Mouse (Mus musculus): ENCODE results near the gene Tifa. TPM values are rescaled to one million over a fixed set of nuclear protein-coding genes. Genes with fewer than 3 reads are reported as not detected.

Gene Tifa
- polyA plus RNA-seq, 1 experiment from 2014 or later: 3.0 TPM

- no peak for DNase-seq (ENCODE audit: low spot score)
- WGBS: 91% methylated on average over 8 of the region's 8 CpGs
- Histone ChIP-seq H3K27me3 (ENCODE audit: control insufficient read depth, insufficient read depth, low read length) (no peaks in the 10 kb centered on the region), H3K9ac (replicated peaks; ENCODE audit: low read length) (no peak overlapping the region), H3K4me2 (ENCODE audit: low read depth, low read length) (no peak overlapping the region), H3K4me3 (ENCODE audit: low read depth, low read length) (no peak overlapping the region), H3K9me3 (replicated peaks; ENCODE audit: control insufficient read depth, low read length) (no peaks in the 10 kb centered on the region), H3K4me1 (ENCODE audit: control insufficient read depth, insufficient read depth, low read length) (no peaks in the 10 kb centered on the region), H3K36me3 (replicated peaks; ENCODE audit: control insufficient read depth, insufficient read depth, low read depth, low read length) (no peaks in the 10 kb centered on the region), H3K27ac (replicated peaks; ENCODE audit: low read depth, low read length) (no peak overlapping the region)
- no peak for ATAC-seq (replicated peaks; ENCODE audit: insufficient number of reproducible peaks, low FRiP score, low TSS enrichment, low read depth)
Measured at GRCm38 (mm10) chr3:127801162-127801561, 11.6 kb downstream of the Tifa start.

- 60% methylated on average over 8 of the region's 8 CpGs for WGBS
- no peak overlapping the region for H3K4me2 ChIP-seq (ENCODE audit: low read depth, low read length)
- DNase-seq (ENCODE audit: low spot score) (no peak), ATAC-seq (replicated peaks; ENCODE audit: insufficient number of reproducible peaks, low FRiP score, low TSS enrichment, low read depth) (no peak)
- no peaks in the 10 kb centered on the region for H3K9me3 ChIP-seq (replicated peaks; ENCODE audit: control insufficient read depth, low read length)
- no peaks in the 10 kb centered on the region for H3K27me3 ChIP-seq (ENCODE audit: control insufficient read depth, insufficient read depth, low read length)
- no peaks in the 10 kb centered on the region for H3K36me3 ChIP-seq (replicated peaks; ENCODE audit: control insufficient read depth, insufficient read depth, low read depth, low read length)
- H3K9ac ChIP-seq (replicated peaks; ENCODE audit: low read length): no peak overlapping the region
- no peaks in the 10 kb centered on the region for H3K4me1 ChIP-seq (ENCODE audit: control insufficient read depth, insufficient read depth, low read length)
- H3K4me3 ChIP-seq (ENCODE audit: low read depth, low read length): no peak overlapping the region
- H3K27ac ChIP-seq (replicated peaks; ENCODE audit: low read depth, low read length): no peak overlapping the region
Measured at GRCm38 (mm10) chr3:127802814-127803213, 13.2 kb downstream of the Tifa start.

- Histone ChIP-seq H3K27ac (replicated peaks; ENCODE audit: low read depth, low read length) (no peak overlapping the region), H3K27me3 (ENCODE audit: control insufficient read depth, insufficient read depth, low read length) (no peaks in the 10 kb centered on the region), H3K36me3 (replicated peaks; ENCODE audit: control insufficient read depth, insufficient read depth, low read depth, low read length) (no peaks in the 10 kb centered on the region), H3K4me2 (ENCODE audit: low read depth, low read length) (no peak overlapping the region), H3K4me3 (ENCODE audit: low read depth, low read length) (no peak overlapping the region), H3K9ac (replicated peaks; ENCODE audit: low read length) (no peak overlapping the region), H3K4me1 (ENCODE audit: control insufficient read depth, insufficient read depth, low read length) (no peaks in the 10 kb centered on the region), H3K9me3 (replicated peaks; ENCODE audit: control insufficient read depth, low read length) (no peaks in the 10 kb centered on the region)
- ATAC-seq (replicated peaks; ENCODE audit: insufficient number of reproducible peaks, low FRiP score, low TSS enrichment, low read depth): no peak
- WGBS: 87% methylated on average over 4 of the region's 4 CpGs
- no peak for DNase-seq (ENCODE audit: low spot score)
Measured at GRCm38 (mm10) chr3:127804439-127804838, 14.8 kb downstream of the Tifa start.

GRCm38 (mm10) chr3:127805071-127805470 is 15.5 kb downstream of the Tifa start:
- Histone ChIP-seq H3K27me3 (ENCODE audit: control insufficient read depth, insufficient read depth, low read length) (no peaks in the 10 kb centered on the region), H3K4me2 (ENCODE audit: low read depth, low read length) (no peak overlapping the region), H3K9ac (replicated peaks; ENCODE audit: low read length) (no peak overlapping the region), H3K4me1 (ENCODE audit: control insufficient read depth, insufficient read depth, low read length) (no peaks in the 10 kb centered on the region), H3K9me3 (replicated peaks; ENCODE audit: control insufficient read depth, low read length) (no peaks in the 10 kb centered on the region), H3K4me3 (ENCODE audit: low read depth, low read length) (no peak overlapping the region), H3K27ac (replicated peaks; ENCODE audit: low read depth, low read length) (no peak overlapping the region), H3K36me3 (replicated peaks; ENCODE audit: control insufficient read depth, insufficient read depth, low read depth, low read length) (no peaks in the 10 kb centered on the region)
- 89% methylated on average over 12 of the region's 12 CpGs for WGBS
- DNase-seq (ENCODE audit: low spot score) (no peak), ATAC-seq (replicated peaks; ENCODE audit: insufficient number of reproducible peaks, low FRiP score, low TSS enrichment, low read depth) (no peak)

- Histone ChIP-seq H3K27ac (replicated peaks; ENCODE audit: low read depth, low read length) (no peak overlapping the region), H3K36me3 (replicated peaks; ENCODE audit: control insufficient read depth, insufficient read depth, low read depth, low read length) (no peaks in the 10 kb centered on the region), H3K9me3 (replicated peaks; ENCODE audit: control insufficient read depth, low read length) (no peaks in the 10 kb centered on the region), H3K4me1 (ENCODE audit: control insufficient read depth, insufficient read depth, low read length) (no peaks in the 10 kb centered on the region), H3K9ac (replicated peaks; ENCODE audit: low read length) (no peak overlapping the region), H3K27me3 (ENCODE audit: control insufficient read depth, insufficient read depth, low read length) (no peaks in the 10 kb centered on the region), H3K4me2 (ENCODE audit: low read depth, low read length) (no peak overlapping the region), H3K4me3 (ENCODE audit: low read depth, low read length) (no peak overlapping the region)
- WGBS: 88% methylated on average over 6 of the region's 6 CpGs
- DNase-seq (ENCODE audit: low spot score) (no peak), ATAC-seq (replicated peaks; ENCODE audit: insufficient number of reproducible peaks, low FRiP score, low TSS enrichment, low read depth) (no peak)
Measured at GRCm38 (mm10) chr3:127805991-127806390, 16.4 kb downstream of the Tifa start.

- Histone ChIP-seq H3K27me3 (ENCODE audit: control insufficient read depth, insufficient read depth, low read length) (no peaks in the 10 kb centered on the region), H3K4me1 (ENCODE audit: control insufficient read depth, insufficient read depth, low read length) (no peaks in the 10 kb centered on the region), H3K4me3 (ENCODE audit: low read depth, low read length) (no peak overlapping the region), H3K4me2 (ENCODE audit: low read depth, low read length) (no peak overlapping the region), H3K36me3 (replicated peaks; ENCODE audit: control insufficient read depth, insufficient read depth, low read depth, low read length) (no peaks in the 10 kb centered on the region), H3K27ac (replicated peaks; ENCODE audit: low read depth, low read length) (no peak overlapping the region), H3K9me3 (replicated peaks; ENCODE audit: control insufficient read depth, low read length) (no peaks in the 10 kb centered on the region), H3K9ac (replicated peaks; ENCODE audit: low read length) (no peak overlapping the region)
- whole genome bisulfite sequencing: 66% methylated on average over 5 of the region's 5 CpGs
- no peak for DNase-seq (ENCODE audit: low spot score)
- ATAC-seq (replicated peaks; ENCODE audit: insufficient number of reproducible peaks, low FRiP score, low TSS enrichment, low read depth): no peak
Measured at GRCm38 (mm10) chr3:127807846-127808245, 18.2 kb downstream of the Tifa start.

GRCm38 (mm10) chr3:127809103-127809502 is 19.5 kb downstream of the Tifa start:
- Histone ChIP-seq H3K9me3 (replicated peaks; ENCODE audit: control insufficient read depth, low read length) (no peaks in the 10 kb centered on the region), H3K9ac (replicated peaks; ENCODE audit: low read length) (no peak overlapping the region), H3K4me1 (ENCODE audit: control insufficient read depth, insufficient read depth, low read length) (no peaks in the 10 kb centered on the region), H3K4me3 (ENCODE audit: low read depth, low read length) (no peak overlapping the region), H3K36me3 (replicated peaks; ENCODE audit: control insufficient read depth, insufficient read depth, low read depth, low read length) (no peaks in the 10 kb centered on the region), H3K27ac (replicated peaks; ENCODE audit: low read depth, low read length) (no peak overlapping the region), H3K27me3 (ENCODE audit: control insufficient read depth, insufficient read depth, low read length) (no peaks in the 10 kb centered on the region), H3K4me2 (ENCODE audit: low read depth, low read length) (no peak overlapping the region)
- no peak for ATAC-seq (replicated peaks; ENCODE audit: insufficient number of reproducible peaks, low FRiP score, low TSS enrichment, low read depth)
- DNase-seq (ENCODE audit: low spot score): no peak
- 90% methylated on average over 7 of the region's 7 CpGs for WGBS

- no peak overlapping the region for H3K4me3 ChIP-seq (ENCODE audit: low read depth, low read length)
- H3K9me3 ChIP-seq (replicated peaks; ENCODE audit: control insufficient read depth, low read length): no peaks in the 10 kb centered on the region
- H3K4me1 ChIP-seq (ENCODE audit: control insufficient read depth, insufficient read depth, low read length): no peaks in the 10 kb centered on the region
- DNase-seq (ENCODE audit: low spot score): peak; percentile 40
- no peak overlapping the region for H3K9ac ChIP-seq (replicated peaks; ENCODE audit: low read length)
- no peak overlapping the region for H3K27ac ChIP-seq (replicated peaks; ENCODE audit: low read depth, low read length)
- WGBS: 65% methylated on average over 7 of the region's 7 CpGs
- ATAC-seq (replicated peaks; ENCODE audit: insufficient number of reproducible peaks, low FRiP score, low TSS enrichment, low read depth): no peak
- no peaks in the 10 kb centered on the region for H3K27me3 ChIP-seq (ENCODE audit: control insufficient read depth, insufficient read depth, low read length)
- H3K36me3 ChIP-seq (replicated peaks; ENCODE audit: control insufficient read depth, insufficient read depth, low read depth, low read length): no peaks in the 10 kb centered on the region; the same call in 1 of the 2 replicates
- no peak overlapping the region for H3K4me2 ChIP-seq (ENCODE audit: low read depth, low read length)
Measured at GRCm38 (mm10) chr3:127817120-127817683, 27.6 kb downstream of the Tifa start.
